Mouse (Mus musculus) hindbrain, embryonic 11.5 days (tissue): ENCODE results near the gene Castor1. TPM values are rescaled to one million over a fixed set of nuclear protein-coding genes. Genes with fewer than 3 reads are reported as not detected.

ENCODE experiments used
- ATAC-seq: fragments of 200-750 bp; cut with Nextera tagmentation; 2 replicates; pipeline ENCODE4 v1.8.0; 2017; ENCODE audit warnings: mild to moderate bottlenecking, moderate TSS enrichment, moderate library complexity; ENCODE audit not compliant: low FRiP score
- DNase-seq: peaks from one replicate; pipeline ENCODE4 v3.0.0-alpha.2; 2015; ENCODE audit warnings: low spot score
- H3K27ac ChIP-seq: fragments of 300-500 bp; sonication (generic); 2 replicates; pipeline ENCODE4 v1.5.1; 2014; ENCODE audit warnings: mild to moderate bottlenecking, low read depth, low read length
- H3K27me3 ChIP-seq: fragments of 300-500 bp; sonication (generic); 2 replicates; pipeline ENCODE4 v1.6.1; 2014; ENCODE audit warnings: mild to moderate bottlenecking, low read length, moderate library complexity, mixed read lengths; ENCODE audit not compliant: control insufficient read depth, insufficient read depth
- H3K36me3 ChIP-seq: fragments of 300-500 bp; sonication (generic); 2 replicates; pipeline ENCODE4 v1.6.1; 2014; ENCODE audit warnings: mild to moderate bottlenecking, low read length, moderate library complexity, mixed read lengths; ENCODE audit not compliant: control insufficient read depth, insufficient read depth
- H3K4me1 ChIP-seq: fragments of 300-500 bp; sonication (generic); replicated peaks from 2 replicates; pipeline ENCODE4 v1.6.1; 2014; ENCODE audit warnings: low read length, mixed read lengths; ENCODE audit not compliant: control insufficient read depth, insufficient read depth
- H3K4me2 ChIP-seq: fragments of 300-500 bp; sonication (generic); replicated peaks from 2 replicates; pipeline ENCODE4 v1.6.1; 2014; ENCODE audit warnings: mild to moderate bottlenecking, low read depth, low read length
- H3K4me3 ChIP-seq: fragments of 300-500 bp; sonication (generic); 2 replicates; pipeline ENCODE4 v1.5.1; 2014; ENCODE audit warnings: low read depth, low read length
- H3K9ac ChIP-seq: fragments of 300-500 bp; sonication (generic); 2 replicates; pipeline ENCODE4 v1.6.1; 2014; ENCODE audit warnings: low read depth, low read length
- H3K9me3 ChIP-seq: fragments of 300-500 bp; sonication (generic); 2 replicates; pipeline ENCODE4 v1.6.1; 2016; ENCODE audit warnings: low read length; ENCODE audit not compliant: control insufficient read depth
- WGBS: fragments of 180-500 bp; shearing (Covaris S2); extraction: QIAGEN DNeasy Blood & Tissue Kit; methylation state at CpG from one replicate; pipeline ENCODE4 v1.1.7; 2014; 5-methylcytosine and 5-hydroxymethylcytosine counted together
- polyA plus RNA-seq: library from polyadenylated mRNA; unstranded; fragments of >200 nt; fragmentation: Nextera tagmentation; extraction: Ambion mirVana; gene quantifications from 2 replicates; pipeline ENCODE4 v1.2.1, GENCODE M21; 2014

The Castor1 gene
- polyA plus RNA-seq, 1 experiment from 2014 or later: 3.4 TPM

DNA sequence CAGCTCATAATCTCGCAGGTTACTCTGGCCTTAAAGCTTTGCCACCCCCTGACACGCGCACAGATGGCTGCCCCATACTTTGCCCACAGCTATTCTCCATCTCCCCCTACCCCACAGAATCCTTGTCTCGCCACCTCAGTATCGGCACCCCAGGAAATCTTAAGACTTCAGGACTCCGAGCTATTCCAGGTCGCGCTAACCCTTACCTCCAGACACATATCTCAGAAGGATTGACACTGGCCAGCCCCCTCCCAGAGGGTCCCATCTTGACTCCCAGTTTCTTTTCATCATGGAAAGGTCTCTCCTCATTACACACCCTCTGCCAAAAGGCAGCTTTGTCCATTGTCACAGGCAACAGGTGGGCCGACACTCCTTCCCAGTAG lies 30.7 kb upstream of the Castor1 start:
- Histone ChIP-seq H3K4me2 (peak overlapping the region; percentile 84), H3K9me3 (no peaks in the 10 kb centered on the region), H3K36me3 (no peaks in the 10 kb centered on the region), H3K9ac (peak overlapping the region; percentile 77), H3K4me3 (peak overlapping the region; percentile 61), H3K4me1 (no peaks in the 10 kb centered on the region; the same call in 1 of the 2 replicates), H3K27ac (no peak overlapping the region), H3K27me3 (no peaks in the 10 kb centered on the region)
- no peak for DNase-seq
- ATAC-seq: 0 out of 2 replicates have a peak, but pooled peaks have one; percentile 8
- 13% methylated on average over 9 of the region's 9 CpGs for WGBS

DNA sequence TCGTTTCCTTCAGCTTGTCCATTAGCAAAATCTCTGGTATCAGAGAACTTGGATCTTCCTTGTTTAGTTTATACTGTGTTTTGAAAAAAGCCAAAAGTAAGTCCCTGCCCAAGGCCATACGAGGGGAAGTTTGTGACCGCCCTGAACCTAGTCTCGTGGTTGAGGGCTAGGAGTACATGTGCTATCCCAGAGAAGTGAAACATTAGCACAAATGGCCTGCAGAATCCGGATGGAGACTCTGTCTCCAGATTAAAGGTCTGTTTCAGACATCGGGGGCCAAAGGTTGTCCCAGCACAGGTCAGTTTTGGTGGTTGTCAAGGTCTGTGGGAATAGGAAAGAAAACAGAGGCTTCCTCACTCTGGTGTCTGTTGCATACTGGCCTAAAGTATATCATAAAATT lies 28.8 kb upstream of the Castor1 start:
- Histone ChIP-seq H3K36me3 (no peaks in the 10 kb centered on the region), H3K4me2 (no peak overlapping the region), H3K27me3 (no peaks in the 10 kb centered on the region), H3K4me1 (no peaks in the 10 kb centered on the region; the same call in 1 of the 2 replicates), H3K9me3 (no peaks in the 10 kb centered on the region), H3K27ac (no peak overlapping the region), H3K9ac (no peak overlapping the region), H3K4me3 (no peak overlapping the region)
- WGBS: 90% methylated on average over 6 of the region's 6 CpGs
- ATAC-seq: no peak
- no peak for DNase-seq

GRCm38 (mm10) chr11:4190677-4191076 lies 27.3 kb upstream of the Castor1 start:
- 77% methylated on average over 3 of the region's 3 CpGs for WGBS

DNA sequence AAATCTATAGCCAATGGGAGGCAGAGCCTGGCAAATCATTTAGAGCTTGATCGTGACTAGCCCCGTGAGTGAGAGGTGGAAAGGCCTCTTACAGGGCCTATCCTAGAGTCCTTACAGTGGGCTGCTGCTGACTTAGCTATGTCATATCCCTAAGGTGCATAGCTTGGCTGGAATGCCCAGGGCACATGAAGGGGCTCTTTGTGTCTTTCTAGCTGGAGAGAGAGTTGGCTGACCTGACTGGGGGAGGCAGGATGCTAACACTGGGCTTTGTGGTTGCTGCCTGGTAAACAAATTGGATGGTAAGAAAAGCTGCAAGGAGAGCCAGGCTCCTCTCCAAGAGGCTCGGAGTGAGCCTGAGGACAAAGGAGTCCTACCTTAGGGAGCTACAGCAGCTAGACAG lies 25.3 kb upstream of the Castor1 start:
- 91% methylated on average over 3 of the region's 3 CpGs for WGBS
- ATAC-seq: no peak
- Histone ChIP-seq H3K4me3 (no peak overlapping the region), H3K27ac (no peak overlapping the region), H3K9ac (no peak overlapping the region), H3K4me2 (no peak overlapping the region), H3K9me3 (no peaks in the 10 kb centered on the region), H3K27me3 (no peaks in the 10 kb centered on the region), H3K4me1 (no peaks in the 10 kb centered on the region), H3K36me3 (no peaks in the 10 kb centered on the region)
- DNase-seq: no peak

More at GRCm38 (mm10) chr11:4190677-4191076, 27.3 kb upstream of the Castor1 start:
- H3K4me3 ChIP-seq: no peak overlapping the region
- H3K27ac ChIP-seq: no peak overlapping the region
- H3K4me2 ChIP-seq: no peak overlapping the region
- no peak overlapping the region for H3K9ac ChIP-seq
- H3K4me1 ChIP-seq: no peaks in the 10 kb centered on the region; the same call in 1 of the 2 replicates
- H3K36me3 ChIP-seq: no peaks in the 10 kb centered on the region
- H3K27me3 ChIP-seq: no peaks in the 10 kb centered on the region
- ATAC-seq (no peak), DNase-seq (no peak)
- no peaks in the 10 kb centered on the region for H3K9me3 ChIP-seq

DNA sequence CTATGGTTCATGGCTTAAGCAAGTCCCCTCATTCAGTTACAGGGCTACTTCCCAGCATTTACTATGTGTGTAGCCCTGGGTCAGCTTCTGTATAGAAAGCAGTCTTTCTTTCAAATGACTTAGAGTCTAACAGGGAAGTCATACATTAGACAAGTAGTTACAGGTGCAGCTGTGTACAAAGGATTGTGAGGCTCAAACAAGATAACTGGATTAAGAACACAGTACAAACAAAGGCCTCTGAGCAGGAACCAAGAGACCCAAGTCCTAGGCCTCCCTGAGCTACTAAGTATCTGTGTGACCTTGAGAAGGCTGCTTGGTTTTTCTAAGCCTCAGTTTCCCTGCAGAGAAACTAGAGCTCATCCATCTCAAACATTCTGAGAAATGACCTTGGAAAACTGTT lies 24.6 kb upstream of the Castor1 start:
- DNase-seq (no peak), ATAC-seq (no peak)
- H3K4me2 ChIP-seq: no peak overlapping the region
- H3K36me3 ChIP-seq: no peaks in the 10 kb centered on the region
- H3K4me3 ChIP-seq: no peak overlapping the region
- H3K9me3 ChIP-seq: no peaks in the 10 kb centered on the region
- no peaks in the 10 kb centered on the region for H3K4me1 ChIP-seq
- H3K27me3 ChIP-seq: no peaks in the 10 kb centered on the region
- no peak overlapping the region for H3K27ac ChIP-seq
- H3K9ac ChIP-seq: no peak overlapping the region

- ATAC-seq: no peak
- WGBS: 81% methylated on average over 3 of the region's 3 CpGs
These were observed 22.4 kb upstream of the Castor1 start for GRCm38 (mm10) chr11:4195597-4196031.

GRCm38 (mm10) chr11:4196636-4197035 lies 21.4 kb upstream of the Castor1 start:
- ATAC-seq: no peak
- DNase-seq: no peak
- Histone ChIP-seq H3K9ac (no peak overlapping the region), H3K4me2 (no peak overlapping the region), H3K27me3 (no peaks in the 10 kb centered on the region), H3K36me3 (no peaks in the 10 kb centered on the region), H3K27ac (no peak overlapping the region), H3K4me1 (no peaks in the 10 kb centered on the region), H3K9me3 (no peaks in the 10 kb centered on the region), H3K4me3 (no peak overlapping the region)
- WGBS: 80% methylated on average over 8 of the region's 8 CpGs

More at GRCm38 (mm10) chr11:4195597-4196031, 22.4 kb upstream of the Castor1 start:
- no peaks in the 10 kb centered on the region for H3K36me3 ChIP-seq
- no peak overlapping the region for H3K4me2 ChIP-seq
- no peak overlapping the region for H3K27ac ChIP-seq
- no peaks in the 10 kb centered on the region for H3K4me1 ChIP-seq
- H3K9ac ChIP-seq: no peak overlapping the region
- H3K4me3 ChIP-seq: no peak overlapping the region
- no peak for DNase-seq
- no peaks in the 10 kb centered on the region for H3K9me3 ChIP-seq
- H3K27me3 ChIP-seq: no peaks in the 10 kb centered on the region

GRCm38 (mm10) chr11:4197691-4198090 lies 20.3 kb upstream of the Castor1 start:
- Histone ChIP-seq H3K9ac (no peak overlapping the region), H3K4me2 (no peak overlapping the region), H3K36me3 (no peaks in the 10 kb centered on the region), H3K27me3 (no peaks in the 10 kb centered on the region), H3K4me1 (no peaks in the 10 kb centered on the region), H3K27ac (no peak overlapping the region), H3K4me3 (no peak overlapping the region), H3K9me3 (no peaks in the 10 kb centered on the region)
- no peak for ATAC-seq
- WGBS: 76% methylated on average over 1 of the region's 1 CpGs
- no peak for DNase-seq

DNA sequence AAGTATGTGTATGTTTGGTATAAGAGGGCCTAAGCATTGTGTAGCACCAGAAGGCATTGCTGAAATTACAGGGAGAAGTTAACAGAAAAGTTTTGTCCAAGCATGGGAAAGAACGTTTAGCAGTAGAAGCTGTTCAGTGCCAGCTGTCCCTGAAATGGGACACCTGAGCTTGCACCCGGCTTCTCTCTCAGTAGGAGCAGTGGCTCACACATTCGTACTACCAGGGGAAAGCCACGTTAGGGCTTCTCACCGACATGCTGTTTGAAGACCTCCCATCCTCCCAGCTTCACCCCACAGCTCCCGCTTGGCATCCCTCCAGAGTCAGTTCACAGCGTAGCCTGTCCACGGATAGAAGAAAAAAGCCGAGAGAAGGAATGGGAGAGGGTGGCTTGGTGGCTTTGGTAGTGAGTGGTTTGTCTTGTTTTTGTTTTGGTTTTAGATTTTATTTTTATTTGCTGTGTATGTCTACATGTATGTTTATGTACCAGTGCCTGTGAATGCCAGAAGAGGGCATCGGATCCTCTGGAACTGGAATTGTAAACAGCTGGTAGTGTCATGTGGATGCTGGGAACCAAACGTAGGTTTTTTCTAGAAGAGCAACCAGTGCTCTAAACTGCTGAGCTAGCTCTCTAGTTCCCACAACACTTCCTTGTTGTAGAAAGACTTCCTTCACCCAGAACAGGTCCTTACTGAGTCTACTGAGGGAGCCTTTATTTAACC lies 15.9 kb upstream of the Castor1 start:
- DNase-seq (no peak), ATAC-seq (no peak)
- Histone ChIP-seq H3K9me3 (no peaks in the 10 kb centered on the region), H3K36me3 (no peaks in the 10 kb centered on the region), H3K27me3 (no peaks in the 10 kb centered on the region), H3K4me2 (no peak overlapping the region), H3K4me3 (no peak overlapping the region), H3K27ac (no peak overlapping the region), H3K9ac (no peak overlapping the region), H3K4me1 (no peaks in the 10 kb centered on the region)
- 85% methylated on average over 11 of the region's 11 CpGs for WGBS
